Mouse (Mus musculus) liver, embryonic 12.5 days (tissue): ENCODE results near the gene Ap5z1. TPM values are rescaled to one million over a fixed set of nuclear protein-coding genes. Genes with fewer than 3 reads are reported as not detected.

Source experiments
- ATAC-seq: fragments of 200-750 bp; cut with Nextera tagmentation; 2 replicates; pipeline ENCODE4 v1.8.0; 2017; ENCODE audit warnings: moderate number of reproducible peaks, mild to moderate bottlenecking, moderate library complexity
- H3K27ac ChIP-seq: fragments of 300-500 bp; sonication (generic); 2 replicates; pipeline ENCODE4 v1.5.1; 2016; ENCODE audit warnings: mild to moderate bottlenecking
- H3K27me3 ChIP-seq: fragments of 300-500 bp; sonication (generic); replicated peaks from 2 replicates; pipeline ENCODE4 v1.6.1; 2016; ENCODE audit warnings: mild to moderate bottlenecking, moderate library complexity
- H3K36me3 ChIP-seq: fragments of 300-500 bp; sonication (generic); 2 replicates; pipeline ENCODE4 v1.6.1; 2016; ENCODE audit warnings: mild to moderate bottlenecking, moderate library complexity
- H3K4me1 ChIP-seq: fragments of 300-500 bp; sonication (generic); 2 replicates; pipeline ENCODE4 v1.6.1; 2016
- H3K4me2 ChIP-seq: fragments of 300-500 bp; sonication (generic); 2 replicates; pipeline ENCODE4 v1.6.1; 2016; ENCODE audit warnings: mild to moderate bottlenecking, moderate library complexity
- H3K4me3 ChIP-seq: fragments of 300-500 bp; sonication (generic); 2 replicates; pipeline ENCODE4 v1.5.1; 2016; ENCODE audit warnings: mild to moderate bottlenecking, moderate library complexity
- H3K9ac ChIP-seq: fragments of 300-500 bp; sonication (generic); 2 replicates; pipeline ENCODE4 v1.6.1; 2016; ENCODE audit warnings: mild to moderate bottlenecking, moderate library complexity
- H3K9me3 ChIP-seq: fragments of 300-500 bp; sonication (generic); replicated peaks from 2 replicates; pipeline ENCODE4 v1.6.1; 2016; ENCODE audit warnings: mild to moderate bottlenecking, moderate library complexity
- WGBS: fragments of 180-500 bp; shearing (Covaris S2); methylation state at CpG from one replicate; pipeline ENCODE4 v1.1.7; 2016; ENCODE audit not compliant: insufficient replicate concordance; 5-methylcytosine and 5-hydroxymethylcytosine counted together
- polyA plus RNA-seq: library from polyadenylated mRNA; unstranded; fragments of >200 nt; fragmentation: Nextera tagmentation; extraction: Ambion mirVana; gene quantifications from 2 replicates; pipeline ENCODE4 v1.2.1, GENCODE M21; 2016

Gene Ap5z1
- polyA plus RNA-seq, 1 experiment from 2014 or later: 7.4 TPM

DNA sequence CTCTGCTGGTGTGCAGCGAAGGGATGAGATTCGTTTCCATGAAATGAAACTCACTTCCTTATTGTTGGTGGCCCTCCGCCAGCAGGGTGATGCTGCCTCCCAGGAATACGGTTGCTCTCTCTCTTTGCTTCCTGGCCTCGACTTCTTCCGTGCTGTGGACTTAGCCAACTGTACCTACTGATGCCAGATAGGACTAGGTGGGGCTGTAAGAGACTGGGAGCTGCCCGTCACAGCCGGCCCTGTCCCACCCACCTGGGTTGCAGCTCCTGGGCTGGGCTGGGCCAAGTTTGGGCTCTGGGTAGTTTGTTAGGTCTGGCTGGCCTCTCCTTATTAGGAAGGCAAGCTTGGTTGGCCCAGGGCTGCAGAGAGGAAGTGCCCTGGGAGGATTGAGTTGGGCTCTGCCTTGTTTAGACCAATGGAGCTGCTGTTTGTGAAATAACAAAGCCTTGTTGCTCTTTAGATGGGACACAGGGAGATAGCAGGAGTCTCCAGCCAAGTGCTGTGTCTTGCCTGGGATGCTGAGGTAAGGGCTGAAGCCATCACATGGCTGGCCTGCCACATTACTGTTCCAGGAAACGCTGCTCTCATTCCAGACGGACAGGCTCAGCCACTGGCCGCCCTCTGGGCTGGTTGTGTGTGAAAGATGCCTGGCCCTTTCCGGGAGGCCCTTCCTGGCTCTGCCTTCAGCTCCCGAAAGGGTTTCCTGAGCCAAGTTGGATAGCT is 39.0 kb upstream of the Ap5z1 start:
- no peak overlapping the region for H3K4me3 ChIP-seq
- no peak overlapping the region for H3K9ac ChIP-seq
- H3K9me3 ChIP-seq: no peaks in the 10 kb centered on the region
- H3K36me3 ChIP-seq: peaks cover 22% of the 10 kb centered on the region
- 41% methylated on average over 13 of the region's 13 CpGs for WGBS
- H3K4me1 ChIP-seq: peaks cover 51% of the 10 kb centered on the region
- peak; percentile 58 for ATAC-seq
- H3K4me2 ChIP-seq: peak overlapping the region; percentile 8; the same call in 1 of the 2 replicates
- H3K27ac ChIP-seq: peak overlapping the region; percentile 69
- H3K27me3 ChIP-seq: no peaks in the 10 kb centered on the region

GRCm38 (mm10) chr5:142426476-142426875 is 37.3 kb upstream of the Ap5z1 start:
- H3K9ac ChIP-seq: no peak overlapping the region
- no peak overlapping the region for H3K27ac ChIP-seq
- no peak overlapping the region for H3K4me3 ChIP-seq
- 74% methylated on average over 2 of the region's 2 CpGs for WGBS
- peaks cover 61% of the 10 kb centered on the region for H3K4me1 ChIP-seq
- no peaks in the 10 kb centered on the region for H3K9me3 ChIP-seq
- no peak for ATAC-seq
- H3K36me3 ChIP-seq: peaks cover 8% of the 10 kb centered on the region; the same call in 1 of the 2 replicates
- H3K4me2 ChIP-seq: no peak overlapping the region
- H3K27me3 ChIP-seq: no peaks in the 10 kb centered on the region

DNA sequence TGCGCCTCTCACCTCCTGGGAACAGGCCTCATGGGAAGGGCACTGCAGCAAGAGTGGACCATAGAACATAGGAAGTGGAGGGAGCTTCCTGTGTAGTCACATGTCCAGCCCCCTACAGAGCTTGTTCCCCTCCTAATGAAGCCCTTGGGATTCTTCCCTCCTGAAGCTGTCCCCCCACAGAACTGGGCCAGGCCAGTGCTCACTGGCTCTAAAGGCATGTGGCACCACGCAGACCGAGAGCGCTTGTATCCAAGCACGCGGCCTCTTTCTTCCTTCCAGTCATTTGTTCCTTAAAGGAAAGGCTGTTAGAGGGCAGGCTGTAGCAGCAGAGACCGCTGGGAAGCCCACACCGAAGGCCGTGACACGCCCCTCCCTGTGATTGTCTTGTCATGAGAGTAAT is 35.9 kb upstream of the Ap5z1 start:
- H3K27me3 ChIP-seq: no peaks in the 10 kb centered on the region
- WGBS: 71% methylated on average over 10 of the region's 10 CpGs
- H3K4me2 ChIP-seq: no peak overlapping the region
- no peak for ATAC-seq
- peaks cover 68% of the 10 kb centered on the region for H3K4me1 ChIP-seq
- no peaks in the 10 kb centered on the region for H3K36me3 ChIP-seq
- H3K9me3 ChIP-seq: no peaks in the 10 kb centered on the region
- no peak overlapping the region for H3K27ac ChIP-seq
- no peak overlapping the region for H3K9ac ChIP-seq
- no peak overlapping the region for H3K4me3 ChIP-seq

DNA sequence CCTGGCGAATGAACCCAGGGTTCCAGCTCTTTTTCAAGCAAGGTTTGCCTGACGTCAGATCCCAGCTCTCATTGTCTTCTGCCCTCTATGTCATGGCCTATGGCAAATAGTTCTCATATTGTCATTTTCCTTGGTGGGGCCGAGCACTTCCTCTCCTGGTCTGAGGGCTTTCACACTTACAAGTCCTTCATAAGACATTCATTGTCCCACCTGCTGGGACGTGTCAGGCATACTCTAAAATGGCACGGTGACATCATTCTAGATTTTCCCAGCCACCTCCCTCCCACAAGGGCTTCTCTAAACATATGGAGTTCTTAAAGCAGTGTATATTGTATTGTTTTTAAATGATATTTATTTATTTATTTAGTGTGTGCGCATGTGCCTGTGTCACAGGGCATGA is 35.1 kb upstream of the Ap5z1 start:
- no peak for ATAC-seq
- no peaks in the 10 kb centered on the region for H3K9me3 ChIP-seq
- H3K4me1 ChIP-seq: peaks cover 67% of the 10 kb centered on the region
- H3K36me3 ChIP-seq: no peaks in the 10 kb centered on the region
- 78% methylated on average over 6 of the region's 6 CpGs for WGBS
- no peak overlapping the region for H3K27ac ChIP-seq
- H3K4me2 ChIP-seq: no peak overlapping the region
- H3K27me3 ChIP-seq: no peaks in the 10 kb centered on the region
- no peak overlapping the region for H3K9ac ChIP-seq
- H3K4me3 ChIP-seq: no peak overlapping the region

DNA sequence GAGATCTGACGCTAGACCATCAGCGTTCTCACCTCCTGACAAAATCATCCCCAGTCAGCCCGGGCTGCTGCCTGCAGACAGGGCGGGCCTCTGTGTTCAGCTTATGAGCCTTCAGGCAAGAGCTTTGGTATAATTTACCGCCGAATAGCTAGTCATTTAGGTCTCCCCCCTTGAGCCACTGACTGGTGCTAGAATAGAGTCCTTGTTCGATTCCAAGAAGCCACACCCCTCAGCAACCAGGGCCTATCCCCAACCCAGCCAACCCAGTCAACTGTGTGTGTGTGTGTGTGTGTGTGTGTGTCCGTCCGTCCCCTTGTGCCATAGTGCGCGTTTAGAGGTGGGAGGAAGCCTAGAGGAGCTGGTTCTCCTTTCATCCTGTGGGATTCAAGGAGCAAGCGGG is 32.7 kb upstream of the Ap5z1 start:
- Histone ChIP-seq H3K9ac (no peak overlapping the region), H3K4me2 (no peak overlapping the region), H3K9me3 (no peaks in the 10 kb centered on the region), H3K27ac (no peak overlapping the region), H3K36me3 (peaks cover 15% of the 10 kb centered on the region), H3K4me1 (peaks cover 44% of the 10 kb centered on the region), H3K4me3 (no peak overlapping the region), H3K27me3 (no peaks in the 10 kb centered on the region)
- 82% methylated on average over 12 of the region's 12 CpGs for WGBS
- ATAC-seq: no peak

GRCm38 (mm10) chr5:142431811-142432434 is 31.8 kb upstream of the Ap5z1 start:
- Histone ChIP-seq H3K27ac (no peak overlapping the region), H3K27me3 (no peaks in the 10 kb centered on the region), H3K9me3 (no peaks in the 10 kb centered on the region), H3K9ac (no peak overlapping the region), H3K4me3 (no peak overlapping the region), H3K36me3 (peaks cover 22% of the 10 kb centered on the region), H3K4me2 (no peak overlapping the region), H3K4me1 (peaks cover 35% of the 10 kb centered on the region)
- WGBS: 77% methylated on average over 9 of the region's 9 CpGs
- ATAC-seq: no peak

GRCm38 (mm10) chr5:142432695-142433094 is 31.0 kb upstream of the Ap5z1 start:
- whole genome bisulfite sequencing: 89% methylated on average over 4 of the region's 4 CpGs
- Histone ChIP-seq H3K9ac (no peak overlapping the region), H3K27ac (no peak overlapping the region), H3K27me3 (no peaks in the 10 kb centered on the region), H3K36me3 (peaks cover 28% of the 10 kb centered on the region), H3K9me3 (no peaks in the 10 kb centered on the region), H3K4me1 (peaks cover 28% of the 10 kb centered on the region), H3K4me2 (no peak overlapping the region), H3K4me3 (no peak overlapping the region)
- no peak for ATAC-seq

- no peak overlapping the region for H3K27ac ChIP-seq
- 92% methylated on average over 5 of the region's 5 CpGs for WGBS
- no peak for ATAC-seq
- no peaks in the 10 kb centered on the region for H3K27me3 ChIP-seq
- H3K9me3 ChIP-seq: no peaks in the 10 kb centered on the region
- peaks cover 24% of the 10 kb centered on the region for H3K4me1 ChIP-seq
- H3K4me2 ChIP-seq: no peak overlapping the region
- no peak overlapping the region for H3K9ac ChIP-seq
- no peak overlapping the region for H3K4me3 ChIP-seq
- peaks cover 32% of the 10 kb centered on the region for H3K36me3 ChIP-seq
Observed at GRCm38 (mm10) chr5:142434052-142434451, 29.7 kb upstream of the Ap5z1 start.

DNA sequence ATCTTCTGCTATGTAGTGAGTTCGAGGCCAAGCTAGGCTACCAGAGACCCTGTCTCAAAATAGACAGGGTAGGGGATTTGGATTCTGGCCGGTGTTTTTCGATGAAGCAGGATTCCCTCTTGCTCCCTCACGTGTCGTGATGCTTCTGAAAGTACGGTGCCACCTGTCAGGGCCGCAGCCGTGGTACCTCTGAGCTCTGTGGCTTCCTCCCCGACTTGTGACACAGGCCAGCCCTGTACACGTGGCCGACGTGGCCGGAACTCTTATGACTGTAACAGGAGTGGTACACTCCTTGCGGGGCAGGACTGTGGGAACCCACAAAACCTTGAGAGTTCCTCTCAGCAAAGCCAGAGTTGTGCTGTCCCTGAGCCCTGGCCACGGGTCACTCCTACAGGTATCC is 28.0 kb upstream of the Ap5z1 start:
- ATAC-seq: no peak
- Histone ChIP-seq H3K36me3 (peaks cover 32% of the 10 kb centered on the region), H3K9ac (no peak overlapping the region), H3K27ac (no peak overlapping the region), H3K4me2 (no peak overlapping the region), H3K4me1 (peaks cover 28% of the 10 kb centered on the region), H3K9me3 (no peaks in the 10 kb centered on the region), H3K4me3 (no peak overlapping the region), H3K27me3 (no peaks in the 10 kb centered on the region)
- 83% methylated on average over 15 of the region's 15 CpGs for WGBS

DNA sequence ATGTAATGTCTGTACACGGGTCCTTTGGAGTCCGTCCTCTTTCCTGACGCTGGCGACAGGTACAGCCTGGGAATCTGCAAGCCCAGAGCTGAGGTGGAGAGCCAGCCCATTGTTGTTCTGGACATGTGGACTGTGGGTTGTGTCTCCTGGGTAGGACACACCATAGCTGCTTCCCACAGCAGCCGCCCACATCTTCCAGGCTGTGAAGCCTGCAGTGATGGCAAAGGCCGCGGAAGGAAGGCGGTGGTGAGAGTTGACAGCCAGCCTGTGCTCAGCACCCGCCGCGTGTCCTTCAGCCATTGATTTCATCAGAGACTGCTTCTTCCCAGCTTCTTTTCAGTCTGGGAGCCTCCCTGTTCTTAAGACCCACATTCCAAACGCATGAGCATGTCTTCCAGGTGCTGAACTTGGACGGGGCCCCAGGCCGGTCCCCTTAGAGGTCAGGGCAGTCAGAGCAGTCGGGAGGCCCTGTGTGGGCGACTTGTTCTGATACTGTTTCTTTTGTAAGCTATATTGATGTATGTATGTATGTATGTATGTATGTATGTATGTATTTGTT is 25.3 kb upstream of the Ap5z1 start:
- H3K9ac ChIP-seq: no peak overlapping the region
- peaks cover 46% of the 10 kb centered on the region for H3K4me1 ChIP-seq
- no peaks in the 10 kb centered on the region for H3K9me3 ChIP-seq
- WGBS: 86% methylated on average over 16 of the region's 16 CpGs
- ATAC-seq: no peak
- H3K27me3 ChIP-seq: no peaks in the 10 kb centered on the region
- no peak overlapping the region for H3K4me3 ChIP-seq
- no peak overlapping the region for H3K4me2 ChIP-seq
- peaks cover 32% of the 10 kb centered on the region for H3K36me3 ChIP-seq
- 0 out of 2 replicates have a peak overlapping the region, but pooled peaks have one; percentile 26 for H3K27ac ChIP-seq

DNA sequence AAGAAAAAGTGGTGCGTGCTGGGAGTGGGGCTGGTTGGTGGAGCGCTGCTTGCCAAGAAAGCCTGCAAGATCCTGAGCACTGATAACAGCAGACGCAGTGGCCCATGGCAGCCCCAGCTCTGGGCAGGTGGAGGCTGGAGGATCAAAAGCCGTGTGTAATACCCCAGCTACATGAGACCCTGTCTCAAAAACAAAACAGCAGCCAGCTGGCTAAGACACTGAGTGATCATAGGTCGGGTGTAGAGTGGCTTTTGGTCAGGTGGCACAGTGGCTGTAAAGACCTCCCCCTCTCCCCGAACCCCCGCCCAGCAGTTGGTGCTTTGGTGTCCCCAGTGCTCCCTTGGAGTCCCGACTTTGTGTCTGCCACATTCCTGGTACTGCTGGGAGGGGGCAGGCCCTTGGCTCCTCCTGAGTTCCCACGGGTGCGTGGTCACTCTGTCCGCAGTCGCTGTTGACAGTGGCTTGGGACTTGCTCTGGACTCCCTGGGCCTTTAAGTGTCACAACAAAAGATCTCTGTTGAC is 23.8 kb upstream of the Ap5z1 start:
- no peaks in the 10 kb centered on the region for H3K9me3 ChIP-seq
- H3K4me1 ChIP-seq: peaks cover 61% of the 10 kb centered on the region
- ATAC-seq: peak; percentile 17
- peak overlapping the region; percentile 87 for H3K4me2 ChIP-seq
- H3K9ac ChIP-seq: peak overlapping the region; percentile 74
- peak overlapping the region; percentile 60 for H3K4me3 ChIP-seq
- WGBS: 3% methylated on average over 12 of the region's 12 CpGs
- no peaks in the 10 kb centered on the region for H3K27me3 ChIP-seq
- peaks cover 28% of the 10 kb centered on the region for H3K36me3 ChIP-seq
- peak overlapping the region; percentile 93 for H3K27ac ChIP-seq

GRCm38 (mm10) chr5:142440451-142441147 is 23.1 kb upstream of the Ap5z1 start:
- Histone ChIP-seq H3K27me3 (no peaks in the 10 kb centered on the region), H3K9ac (peak overlapping the region; percentile 74), H3K36me3 (peaks cover 22% of the 10 kb centered on the region), H3K4me2 (peak overlapping the region; percentile 87), H3K4me3 (peak overlapping the region; percentile 60), H3K9me3 (no peaks in the 10 kb centered on the region), H3K4me1 (peaks cover 68% of the 10 kb centered on the region), H3K27ac (peak overlapping the region; percentile 93)
- peak; percentile 95 for ATAC-seq
- under 1% methylated on average over 19 of the region's 19 CpGs for WGBS
